Mouse (Mus musculus): Measurements from ENCODE around the gene Emg1. TPM values are rescaled to one million over a fixed set of nuclear protein-coding genes. Genes with fewer than 3 reads are reported as not detected.
A peak's percentile ranks its signal among the peaks of the same experiment; 100 is the strongest.
"Not testable (repeated sequence)": the region's sequence is repeated elsewhere in the genome, so short reads cannot be mapped to it uniquely, and the experiment has no call there.

Emg1 gene
- polyA plus RNA-seq, 1 experiment = 153 TPM

DNA sequence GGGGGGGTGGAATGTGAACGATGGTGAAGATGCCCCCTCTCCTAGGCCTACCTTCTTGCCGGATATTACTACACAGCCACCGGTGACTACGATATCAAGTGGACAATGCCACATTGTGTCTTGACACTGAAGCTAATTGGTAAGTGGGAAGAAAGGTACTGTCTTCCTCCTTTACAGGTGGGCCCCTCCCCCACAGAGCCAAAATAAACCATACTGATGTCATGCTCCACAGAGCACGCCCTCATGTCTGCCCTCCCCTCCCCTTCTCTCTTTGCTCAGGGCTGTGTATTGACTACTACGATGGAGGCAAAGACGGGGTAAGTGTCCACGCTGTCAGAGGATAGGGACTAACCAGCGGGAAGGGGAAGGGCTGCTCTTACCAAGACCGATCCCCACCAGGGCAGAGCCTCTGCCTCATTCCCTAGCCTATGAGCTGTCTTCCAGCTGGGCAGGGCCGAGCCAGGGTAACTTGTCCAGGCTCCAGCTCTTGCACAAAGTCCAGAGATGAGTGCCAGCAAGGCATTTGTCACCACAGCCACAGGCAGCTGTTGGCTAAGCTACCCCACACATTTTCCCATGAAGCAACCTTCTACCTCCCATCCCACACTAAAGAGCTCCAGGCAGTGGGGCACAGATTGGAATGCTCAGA, 11.9 kb downstream of the Emg1 start:
- no peak overlapping the region for H3K4me3 ChIP-seq (replicated peaks)
- no peaks in the 10 kb centered on the region for H3K27me3 ChIP-seq (replicated peaks)
- H3K9me3 ChIP-seq = no peaks in the 10 kb centered on the region
- peaks cover 39% of the 10 kb centered on the region for H3K4me1 ChIP-seq
- TF ChIP-seq GATA1 (IDR thresholded peaks at IDR 0.05; ENCODE audit: borderline replicate concordance, low read length) = no peak
- TF ChIP-seq FLI1 (IDR thresholded peaks at IDR 0.05; ENCODE audit: low read length) = no peak
- peaks cover 99% of the 10 kb centered on the region for H3K36me3 ChIP-seq (replicated peaks; ENCODE audit: low read length)

DNA sequence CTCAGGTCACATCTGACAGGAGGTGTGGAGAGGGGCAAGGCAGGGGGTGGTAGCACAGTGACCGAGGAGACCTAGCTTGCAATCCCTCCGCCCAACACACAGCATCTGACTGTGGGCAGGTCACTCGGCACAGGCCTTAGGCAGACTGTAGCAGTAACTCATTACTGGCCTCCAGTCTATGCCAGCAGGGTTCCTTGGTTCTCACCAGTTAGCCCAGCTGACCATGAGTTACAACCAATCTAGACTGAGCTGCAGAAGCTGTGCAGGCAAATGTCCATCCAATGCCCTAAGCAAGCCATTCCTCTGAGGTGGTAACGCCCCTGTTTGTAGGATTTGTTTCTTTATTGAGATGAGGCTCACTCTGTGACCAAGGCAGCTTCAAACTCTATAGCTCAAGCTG, 12.6 kb downstream of the Emg1 start:
- Histone ChIP-seq H3K36me3 (replicated peaks; ENCODE audit: low read length) (peaks cover 97% of the 10 kb centered on the region), H3K4me1 (peaks cover 43% of the 10 kb centered on the region), H3K27me3 (replicated peaks) (no peaks in the 10 kb centered on the region), H3K9me3 (no peaks in the 10 kb centered on the region), H3K4me3 (replicated peaks) (no peak overlapping the region)
- TF ChIP-seq GATA1 (IDR thresholded peaks at IDR 0.05; ENCODE audit: borderline replicate concordance, low read length) (no peak), FLI1 (IDR thresholded peaks at IDR 0.05; ENCODE audit: low read length) (no peak)

DNA sequence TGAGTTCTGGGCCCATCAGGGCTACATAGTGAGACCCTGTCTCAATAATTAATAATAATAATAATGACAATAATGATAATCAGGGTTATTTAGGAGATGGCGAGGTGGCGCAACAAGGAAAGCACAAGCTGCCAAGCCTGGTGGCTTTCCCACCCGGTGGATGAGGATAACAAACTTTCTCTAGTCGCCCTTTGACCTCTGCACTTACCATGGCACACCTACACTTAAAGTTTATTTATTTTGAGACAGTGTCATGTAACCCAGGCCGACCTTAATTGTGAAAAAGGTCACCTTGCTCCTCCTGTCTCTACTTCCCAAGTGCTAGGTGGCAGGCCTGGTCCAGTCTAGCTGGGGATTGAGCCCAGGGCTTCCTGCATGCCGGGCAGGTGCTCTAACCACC, 13.2 kb downstream of the Emg1 start:
- H3K4me1 ChIP-seq = peaks cover 48% of the 10 kb centered on the region
- no peaks in the 10 kb centered on the region for H3K9me3 ChIP-seq
- H3K27me3 ChIP-seq (replicated peaks) = no peaks in the 10 kb centered on the region
- H3K36me3 ChIP-seq (replicated peaks; ENCODE audit: low read length) = peaks cover 97% of the 10 kb centered on the region
- no peak overlapping the region for H3K4me3 ChIP-seq (replicated peaks)
- TF ChIP-seq GATA1 (IDR thresholded peaks at IDR 0.05; ENCODE audit: borderline replicate concordance, low read length) (no peak), FLI1 (IDR thresholded peaks at IDR 0.05; ENCODE audit: low read length) (no peak)

DNA sequence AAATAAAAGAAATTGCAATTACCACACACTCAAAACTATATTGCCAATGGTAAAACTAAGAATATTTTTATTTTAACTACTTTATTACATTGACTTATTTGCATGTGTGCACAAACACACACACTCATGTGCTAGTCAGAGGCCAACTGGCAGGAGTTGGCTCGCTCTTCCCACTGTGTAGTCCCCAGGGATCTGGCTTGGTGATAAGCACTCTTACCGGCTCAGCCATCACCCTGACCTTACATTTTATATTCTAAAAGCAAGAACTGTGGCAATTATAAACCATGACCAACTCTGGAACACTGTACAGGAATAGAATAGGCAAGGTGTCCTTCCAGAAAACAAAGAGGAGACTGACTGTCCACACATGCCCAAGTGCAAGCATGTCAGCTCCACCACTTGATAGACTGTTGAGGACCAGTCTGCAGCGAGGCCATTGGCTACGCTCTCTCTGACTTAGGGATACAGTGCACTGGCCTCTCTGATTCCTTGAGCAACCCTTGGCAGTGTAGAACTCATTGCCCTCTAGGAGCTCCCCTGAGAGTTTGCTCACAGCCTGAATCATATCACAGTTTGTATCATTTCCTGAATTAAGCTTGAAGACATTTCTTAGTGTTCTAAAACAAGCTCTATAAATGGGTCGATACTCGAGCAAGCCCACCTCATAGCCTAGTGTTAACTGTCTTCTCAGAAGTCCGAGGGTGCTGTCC, 15.4 kb downstream of the Emg1 start:
- peaks cover 95% of the 10 kb centered on the region for H3K36me3 ChIP-seq (replicated peaks; ENCODE audit: low read length)
- H3K4me1 ChIP-seq = peaks cover 48% of the 10 kb centered on the region
- no peak overlapping the region for H3K4me3 ChIP-seq (replicated peaks)
- H3K27me3 ChIP-seq (replicated peaks) = no peaks in the 10 kb centered on the region
- H3K9me3 ChIP-seq = 0 out of 2 replicates have a peak, but pooled peaks cover 3% of the 10 kb centered on the region
- TF ChIP-seq FLI1 (IDR thresholded peaks at IDR 0.05; ENCODE audit: low read length) (no peak), GATA1 (IDR thresholded peaks at IDR 0.05; ENCODE audit: borderline replicate concordance, low read length) (no peak)

DNA sequence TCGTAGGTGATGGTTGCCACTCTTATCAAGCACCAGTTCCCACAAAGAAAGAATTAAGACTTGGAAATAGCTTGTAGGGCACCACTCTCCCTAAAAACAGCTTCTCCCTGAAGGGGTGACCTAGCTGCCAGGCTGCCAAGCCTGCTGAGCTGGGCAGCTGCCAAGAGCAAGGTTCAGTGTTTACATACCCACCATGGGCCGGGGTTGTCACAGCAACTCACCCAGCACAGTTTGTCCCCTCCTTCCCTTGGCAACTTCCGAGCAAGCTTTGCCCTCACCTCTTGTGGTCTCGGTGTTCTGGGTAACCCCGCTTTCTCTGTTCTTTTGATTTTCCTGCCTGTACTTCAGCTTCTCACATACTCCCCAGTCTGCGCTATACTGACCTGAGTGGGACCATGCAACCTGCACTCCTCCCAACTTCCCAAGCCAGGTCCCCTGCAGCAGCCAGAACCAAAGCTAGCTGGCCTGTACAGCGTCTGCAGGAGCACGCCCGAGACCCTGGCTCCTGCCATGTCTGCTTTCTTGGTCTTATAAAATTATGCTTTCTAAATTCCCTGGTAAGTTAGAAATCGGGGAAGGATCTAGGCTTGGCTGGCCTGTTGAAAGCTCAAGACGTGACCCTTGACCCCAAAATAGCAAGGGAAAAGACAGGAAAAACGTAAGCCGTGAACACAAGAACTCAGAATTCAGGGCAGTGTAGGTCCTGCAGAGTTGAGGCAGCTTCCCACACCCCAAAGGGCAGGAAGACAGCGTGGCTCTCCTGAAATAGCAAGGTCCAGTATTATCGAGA, 17.6 kb downstream of the Emg1 start:
- Histone ChIP-seq H3K36me3 (replicated peaks; ENCODE audit: low read length) (peaks cover 85% of the 10 kb centered on the region), H3K4me3 (replicated peaks) (no peak overlapping the region), H3K4me1 (peaks cover 39% of the 10 kb centered on the region), H3K9me3 (0 out of 2 replicates have a peak, but pooled peaks cover 3% of the 10 kb centered on the region), H3K27me3 (replicated peaks) (no peaks in the 10 kb centered on the region)
- no peak for TF ChIP-seq FLI1 (IDR thresholded peaks at IDR 0.05; ENCODE audit: low read length)
- TF ChIP-seq GATA1 (IDR thresholded peaks at IDR 0.05; ENCODE audit: borderline replicate concordance, low read length) = no peak

DNA sequence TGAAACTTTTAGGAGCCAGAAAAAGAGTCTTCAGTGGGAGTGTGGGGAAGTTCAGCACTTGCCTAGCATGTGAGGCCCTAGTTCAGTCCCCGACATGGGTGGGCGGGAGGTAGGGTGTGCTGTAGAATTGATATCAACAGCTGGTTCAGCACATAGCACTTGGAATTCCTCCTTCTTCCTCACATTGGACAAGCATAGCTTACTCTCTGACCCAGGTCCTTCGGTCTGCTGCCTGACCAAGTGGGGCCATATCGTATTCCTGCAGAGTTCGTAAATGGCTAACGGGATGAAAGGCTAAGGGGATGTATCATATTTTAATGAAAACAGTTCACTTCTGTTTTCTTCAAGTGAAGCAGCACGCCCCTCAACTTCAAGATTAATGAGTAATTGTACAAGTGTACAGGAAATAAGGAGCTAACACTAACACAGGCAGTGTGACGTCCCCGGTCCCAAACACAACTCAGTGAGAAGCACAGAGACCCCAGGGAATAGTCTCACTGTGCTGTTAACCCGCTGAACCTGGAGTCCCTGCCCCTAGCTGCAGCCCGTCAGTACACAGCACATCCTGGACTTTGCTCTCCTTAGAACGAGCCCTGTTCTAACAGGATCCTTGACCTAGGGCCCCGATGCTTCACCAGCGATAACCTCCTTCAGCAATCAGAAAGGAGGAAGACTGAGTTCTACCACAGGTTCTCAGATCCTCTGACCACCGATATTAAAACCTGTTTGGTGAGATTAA, 18.6 kb downstream of the Emg1 start:
- H3K27me3 ChIP-seq (replicated peaks) = no peaks in the 10 kb centered on the region
- 0 out of 2 replicates have a peak, but pooled peaks cover 3% of the 10 kb centered on the region for H3K9me3 ChIP-seq
- H3K36me3 ChIP-seq (replicated peaks; ENCODE audit: low read length) = peaks cover 76% of the 10 kb centered on the region
- no peak overlapping the region for H3K4me3 ChIP-seq (replicated peaks)
- TF ChIP-seq FLI1 (IDR thresholded peaks at IDR 0.05; ENCODE audit: low read length) (no peak), GATA1 (IDR thresholded peaks at IDR 0.05; ENCODE audit: borderline replicate concordance, low read length) (no peak)
- peaks cover 44% of the 10 kb centered on the region for H3K4me1 ChIP-seq

DNA sequence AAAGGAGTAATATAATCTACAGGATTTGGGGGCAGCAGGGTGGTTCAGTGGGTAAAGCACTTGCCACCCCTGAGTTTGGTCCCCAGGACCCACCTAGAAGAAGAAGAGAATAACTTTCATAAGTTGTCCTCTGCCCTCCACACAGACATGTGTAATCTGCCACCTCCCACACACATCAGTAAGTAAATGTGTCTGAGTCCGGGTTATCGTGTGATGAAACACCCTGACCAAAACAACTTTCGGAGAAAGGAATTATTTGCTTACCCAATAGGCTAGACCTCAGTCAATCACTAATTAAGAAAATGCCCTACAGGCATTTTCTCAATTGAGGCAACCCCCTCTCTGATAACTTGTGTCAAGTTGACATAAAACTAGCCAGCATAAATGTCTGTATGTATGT, 21.5 kb downstream of the Emg1 start:
- Histone ChIP-seq H3K9me3 (0 out of 2 replicates have a peak, but pooled peaks cover 3% of the 10 kb centered on the region), H3K36me3 (replicated peaks; ENCODE audit: low read length) (peaks cover 57% of the 10 kb centered on the region), H3K27me3 (replicated peaks) (no peaks in the 10 kb centered on the region), H3K4me1 (peaks cover 69% of the 10 kb centered on the region), H3K4me3 (replicated peaks) (no peak overlapping the region)
- TF ChIP-seq FLI1 (IDR thresholded peaks at IDR 0.05; ENCODE audit: low read length) (no peak), GATA1 (IDR thresholded peaks at IDR 0.05; ENCODE audit: borderline replicate concordance, low read length) (no peak)

DNA sequence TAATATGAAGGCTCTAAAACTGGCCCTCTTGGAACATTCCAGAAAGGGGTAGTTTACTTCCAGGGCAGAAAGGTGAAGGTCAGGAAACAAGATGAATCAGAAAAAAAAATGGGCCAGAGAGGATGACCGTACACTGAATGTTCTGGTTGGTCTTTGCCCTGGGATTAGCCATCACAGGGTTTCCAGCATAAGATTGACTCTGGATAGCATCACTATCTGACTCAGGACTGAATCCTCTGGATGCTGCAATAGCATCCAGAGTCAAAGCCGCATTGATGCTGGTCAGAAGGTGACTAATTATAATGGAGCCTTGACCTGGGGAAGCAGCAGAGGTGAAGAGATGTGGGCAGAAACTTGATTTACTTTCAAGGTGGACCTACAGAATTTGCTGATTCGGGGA, 23.0 kb downstream of the Emg1 start:
- Histone ChIP-seq H3K27me3 (replicated peaks) (no peaks in the 10 kb centered on the region), H3K4me1 (peaks cover 74% of the 10 kb centered on the region), H3K4me3 (replicated peaks) (no peak overlapping the region), H3K9me3 (0 out of 2 replicates have a peak, but pooled peaks cover 3% of the 10 kb centered on the region), H3K36me3 (replicated peaks; ENCODE audit: low read length) (peaks cover 44% of the 10 kb centered on the region)
- no peak for TF ChIP-seq GATA1 (IDR thresholded peaks at IDR 0.05; ENCODE audit: borderline replicate concordance, low read length)

DNA sequence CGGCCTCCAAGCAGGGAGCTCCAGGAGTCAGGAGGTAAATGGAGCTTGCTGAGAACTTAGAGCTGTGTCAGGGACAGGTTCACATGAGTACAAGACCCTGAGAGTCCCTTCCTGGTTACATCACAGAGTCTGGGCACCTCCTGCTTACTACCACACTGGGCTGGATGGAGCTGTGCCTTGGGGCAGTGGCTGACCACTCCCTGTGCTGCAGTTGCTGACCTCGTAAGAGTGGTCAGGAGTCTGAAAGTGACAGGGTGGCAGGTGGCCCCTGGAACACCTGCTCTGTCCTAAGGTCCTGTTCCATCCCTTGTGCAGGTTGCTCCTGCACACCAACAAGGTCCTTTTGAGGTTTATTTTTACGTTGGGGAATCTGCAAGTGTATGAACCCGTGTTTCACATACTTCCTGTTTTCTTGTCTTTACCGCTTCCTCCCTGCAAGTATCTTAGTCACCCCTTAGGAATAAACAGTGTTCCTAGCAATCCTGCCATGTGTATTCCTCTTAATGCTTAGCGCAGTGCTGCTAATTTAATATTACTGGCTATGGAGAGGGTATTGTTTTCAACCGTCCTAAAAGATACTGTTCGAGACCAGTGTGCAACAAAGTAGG, 23.7 kb downstream of the Emg1 start:
- Histone ChIP-seq H3K4me1 (peaks cover 76% of the 10 kb centered on the region), H3K36me3 (replicated peaks; ENCODE audit: low read length) (peaks cover 36% of the 10 kb centered on the region), H3K9me3 (0 out of 2 replicates have a peak, but pooled peaks cover 3% of the 10 kb centered on the region), H3K27me3 (replicated peaks) (no peaks in the 10 kb centered on the region), H3K4me3 (replicated peaks) (peak overlapping the region; percentile 85)
- TF ChIP-seq FLI1 (IDR thresholded peaks at IDR 0.05; ENCODE audit: low read length) (no peak), GATA1 (IDR thresholded peaks at IDR 0.05; ENCODE audit: borderline replicate concordance, low read length) (no peak)

DNA sequence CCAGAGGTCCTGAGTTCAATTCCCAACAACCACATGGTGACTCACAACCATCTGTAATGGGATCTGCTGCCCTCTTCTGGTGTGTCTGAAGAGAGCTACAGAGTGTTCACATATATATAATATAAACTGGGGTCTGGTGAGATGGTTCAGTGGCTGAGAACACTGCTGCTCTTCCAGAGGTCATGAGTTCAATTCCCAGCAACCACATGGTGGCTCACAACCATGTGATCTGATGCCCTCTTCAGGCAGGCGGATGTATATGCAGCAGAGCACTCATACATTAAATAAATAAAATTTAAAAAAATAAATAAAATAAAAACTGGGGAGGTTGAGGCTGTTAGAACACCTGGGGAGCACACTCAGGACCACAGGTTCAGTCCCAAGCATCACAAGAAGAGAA, 25.3 kb downstream of the Emg1 start:
- H3K9me3 ChIP-seq; H3K27me3 ChIP-seq (replicated peaks); H3K4me3 ChIP-seq (replicated peaks): not testable (repeated sequence)
- Histone ChIP-seq H3K4me1 (peaks cover 77% of the 10 kb centered on the region), H3K36me3 (replicated peaks; ENCODE audit: low read length) (peaks cover 25% of the 10 kb centered on the region)

All from megakaryocyte, embryonic 14.5 days (primary cell).